Mouse (Mus musculus) c-Kit-positive CD71-positive TER-119-negative erythroid progenitor cells, embryonic 14.5 days (primary cell): ENCODE measurements around the gene Kyat3.
"Not testable (repeated sequence)": the region's sequence is repeated elsewhere in the genome, so short reads cannot be mapped to it uniquely, and the experiment has no call there.

Experiments used
- DNase-seq: peaks from one replicate; pipeline ENCODE4 v3.0.0-alpha.2; 2013; ENCODE audit warnings: low read depth

Kyat3 gene

DNA sequence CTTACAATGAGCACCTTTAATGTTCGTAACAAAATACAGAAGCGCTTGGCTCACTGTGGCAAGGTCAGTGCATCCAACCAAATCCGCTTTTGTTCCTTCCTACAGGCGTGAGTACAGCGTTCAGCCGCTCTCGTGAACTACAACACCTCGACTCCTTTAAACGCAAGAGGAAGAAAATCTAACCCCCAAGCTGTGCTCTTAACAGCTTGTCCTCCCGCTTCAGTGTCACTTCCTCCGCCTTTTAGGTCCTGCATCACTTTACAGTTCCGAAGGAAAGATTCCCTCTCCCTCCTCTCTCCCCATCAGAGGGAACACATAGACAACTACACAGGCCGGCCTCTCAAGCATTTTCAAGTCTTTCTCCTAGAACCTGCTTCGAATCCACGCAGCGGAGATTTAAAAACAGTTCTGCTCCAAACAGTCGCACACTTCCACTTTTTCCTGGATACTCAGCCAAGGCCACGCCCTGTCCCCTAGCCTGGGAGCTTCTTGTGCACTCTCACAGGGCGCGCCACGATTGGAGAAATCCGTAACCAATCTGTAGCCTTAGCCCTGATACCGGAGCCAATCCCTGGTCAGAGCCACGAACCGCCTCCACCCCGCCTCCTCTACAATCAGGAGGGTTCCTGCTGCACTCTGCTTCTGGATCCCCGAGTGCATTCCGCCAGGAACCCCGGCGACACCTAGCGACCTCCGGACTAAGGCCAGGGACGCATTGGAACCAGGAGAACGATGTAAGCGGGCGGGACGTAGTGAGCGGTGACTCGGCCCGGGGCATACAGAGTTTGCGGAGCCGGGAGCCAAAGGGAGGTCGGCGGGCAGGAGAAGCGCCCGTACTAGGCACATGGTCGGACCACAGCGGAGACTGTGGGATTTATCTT, at the start of gene Kyat3:
Gene Kyat3, plus strand, starts transcription at position 610 of the 881 bp plus-strand sequence.
- DNase-seq = peak; percentile 79

GRCm38 (mm10) chr3:142664723-142665122, 36.1 kb upstream of the Kyat3 start:
- DNase-seq = no peak

GRCm38 (mm10) chr3:142674607-142675006, 26.2 kb upstream of the Kyat3 start:
- no peak for DNase-seq

GRCm38 (mm10) chr3:142687939-142688338, 12.9 kb upstream of the Kyat3 start:
- DNase-seq = no peak

DNA sequence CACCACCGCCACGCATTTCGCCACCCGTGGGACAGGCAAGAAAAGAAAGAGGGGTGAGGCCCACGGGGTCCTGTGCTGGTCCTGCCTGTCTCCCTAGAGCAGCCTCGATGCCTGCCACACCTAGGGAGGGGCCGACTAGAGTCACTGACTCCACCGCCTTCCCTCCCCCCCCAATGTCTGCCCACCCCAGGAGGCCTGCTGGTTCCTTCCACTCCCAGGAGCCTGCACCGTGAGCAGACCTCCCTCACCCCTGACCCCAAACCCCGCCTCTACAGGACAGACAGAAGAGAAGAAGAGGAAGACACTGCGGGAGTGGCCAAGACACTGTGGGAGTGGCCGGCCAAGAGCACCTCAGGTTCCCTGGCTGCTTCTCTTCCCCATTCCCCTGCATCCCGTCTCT, 12.5 kb upstream of the Kyat3 start:
- no peak for DNase-seq

- DNase-seq = no peak
Measured at GRCm38 (mm10) chr3:142696517-142696916, 4.3 kb upstream of the Kyat3 start.

- DNase-seq = no peak
Measured at GRCm38 (mm10) chr3:142701407-142701989, 647 bp downstream of the Kyat3 start.

DNA sequence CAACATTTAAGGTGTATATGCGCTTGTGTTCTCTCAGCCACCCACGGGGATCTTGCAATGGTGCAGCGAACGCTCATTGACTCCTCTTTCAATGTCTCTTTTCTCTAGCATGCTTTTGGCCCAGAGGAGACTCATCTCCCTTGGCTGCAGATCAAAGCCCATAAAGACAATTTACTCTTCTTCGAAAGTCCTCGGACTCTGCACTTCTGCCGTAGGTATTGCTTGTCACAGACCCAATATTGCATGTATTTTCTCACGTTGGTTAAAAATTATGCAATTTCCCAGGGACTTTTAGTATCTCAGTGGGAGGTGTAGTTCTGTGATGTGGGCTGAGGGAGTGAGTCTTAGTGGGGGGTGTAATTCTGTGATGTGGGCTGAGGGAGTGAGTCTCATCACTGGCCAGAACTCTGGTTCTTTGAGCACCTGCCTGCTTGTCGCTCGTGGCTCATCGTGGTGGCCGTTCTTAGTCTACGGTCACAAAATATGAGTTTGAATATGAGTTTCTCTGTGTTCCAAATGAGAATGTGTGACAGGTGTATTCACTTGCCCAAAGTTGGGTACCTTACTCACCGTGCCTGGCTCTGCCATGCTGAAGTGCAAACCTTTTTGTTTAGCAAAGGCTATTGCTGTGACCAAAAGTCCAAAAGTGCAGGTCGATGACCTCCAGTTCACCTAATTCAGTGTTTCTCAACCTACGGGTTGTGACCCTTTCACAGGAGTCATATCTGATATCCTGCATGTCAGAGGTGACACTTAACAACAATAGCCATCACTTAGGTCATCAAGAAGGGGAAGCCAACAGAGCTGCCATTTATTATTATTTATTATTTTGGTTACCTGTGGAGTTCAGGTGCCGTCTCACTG, 6.0 kb downstream of the Kyat3 start:
- DNase-seq = no peak

DNA sequence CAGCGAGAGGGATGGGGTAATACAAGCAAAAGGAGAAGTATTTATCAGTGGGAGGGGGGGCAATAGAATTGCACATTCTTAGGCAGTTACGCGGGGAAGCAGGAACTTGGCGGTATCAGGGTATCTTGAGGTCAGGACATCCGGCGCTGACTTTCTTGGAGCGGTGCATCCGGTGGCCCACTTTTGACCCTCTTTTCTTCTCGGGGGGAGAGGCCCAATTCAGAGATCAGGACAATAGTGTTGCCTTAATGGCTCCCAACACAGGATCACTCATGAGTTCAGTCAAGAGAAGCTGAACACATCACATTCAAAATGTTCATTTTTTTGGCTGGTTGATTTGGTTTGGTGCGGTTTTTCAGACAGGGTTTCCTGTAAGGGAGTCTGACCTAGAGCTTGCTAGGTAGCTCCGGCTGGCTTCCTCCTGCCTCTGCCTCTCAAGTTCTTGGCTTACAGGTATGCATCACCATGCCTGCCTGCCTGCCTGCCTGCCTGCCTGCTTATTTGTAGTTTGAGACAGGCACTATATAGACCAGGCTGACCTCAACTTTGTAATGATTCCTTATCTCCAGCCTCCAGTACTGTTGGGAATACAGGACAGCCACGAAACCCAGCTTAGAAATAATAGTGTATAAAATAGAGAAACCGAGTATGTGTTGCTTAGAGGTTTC, 7.5 kb downstream of the Kyat3 start:
- DNase-seq = not testable (repeated sequence)

GRCm38 (mm10) chr3:142708849-142709419, 8.1 kb downstream of the Kyat3 start:
- DNase-seq = peak; percentile 49

GRCm38 (mm10) chr3:142710360-142711007, 9.6 kb downstream of the Kyat3 start:
- no peak for DNase-seq

- no peak for DNase-seq
Measured at GRCm38 (mm10) chr3:142711372-142711771, 10.5 kb downstream of the Kyat3 start.

GRCm38 (mm10) chr3:142712401-142713040, 11.7 kb downstream of the Kyat3 start:
- DNase-seq = not testable (repeated sequence)

GRCm38 (mm10) chr3:142725481-142725880, 24.6 kb downstream of the Kyat3 start:
- DNase-seq = no peak

- no peak for DNase-seq
Measured at GRCm38 (mm10) chr3:142725969-142726672, 25.3 kb downstream of the Kyat3 start.

GRCm38 (mm10) chr3:142734291-142734690, 33.4 kb downstream of the Kyat3 start:
- DNase-seq = no peak

DNA sequence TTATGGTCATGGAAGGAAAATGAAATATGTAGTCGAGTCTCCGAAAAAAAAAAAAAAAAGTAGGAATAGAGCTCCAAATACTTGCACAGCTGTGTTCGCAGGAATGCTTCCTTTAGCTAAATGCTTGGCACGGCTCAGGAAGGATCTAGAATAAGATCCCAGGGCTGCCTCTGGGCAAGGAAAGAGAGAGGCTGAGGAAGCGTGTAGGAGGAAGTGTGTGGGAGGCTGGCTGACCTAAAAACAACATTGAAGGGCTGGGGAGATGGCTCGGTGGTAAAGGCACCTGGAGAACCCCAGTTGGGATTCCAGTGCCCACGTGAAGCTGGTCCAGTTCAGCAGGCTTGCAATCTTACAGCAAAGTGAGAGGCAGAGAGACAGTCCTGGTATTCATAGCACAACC, 40.0 kb downstream of the Kyat3 start:
- no peak for DNase-seq

DNA sequence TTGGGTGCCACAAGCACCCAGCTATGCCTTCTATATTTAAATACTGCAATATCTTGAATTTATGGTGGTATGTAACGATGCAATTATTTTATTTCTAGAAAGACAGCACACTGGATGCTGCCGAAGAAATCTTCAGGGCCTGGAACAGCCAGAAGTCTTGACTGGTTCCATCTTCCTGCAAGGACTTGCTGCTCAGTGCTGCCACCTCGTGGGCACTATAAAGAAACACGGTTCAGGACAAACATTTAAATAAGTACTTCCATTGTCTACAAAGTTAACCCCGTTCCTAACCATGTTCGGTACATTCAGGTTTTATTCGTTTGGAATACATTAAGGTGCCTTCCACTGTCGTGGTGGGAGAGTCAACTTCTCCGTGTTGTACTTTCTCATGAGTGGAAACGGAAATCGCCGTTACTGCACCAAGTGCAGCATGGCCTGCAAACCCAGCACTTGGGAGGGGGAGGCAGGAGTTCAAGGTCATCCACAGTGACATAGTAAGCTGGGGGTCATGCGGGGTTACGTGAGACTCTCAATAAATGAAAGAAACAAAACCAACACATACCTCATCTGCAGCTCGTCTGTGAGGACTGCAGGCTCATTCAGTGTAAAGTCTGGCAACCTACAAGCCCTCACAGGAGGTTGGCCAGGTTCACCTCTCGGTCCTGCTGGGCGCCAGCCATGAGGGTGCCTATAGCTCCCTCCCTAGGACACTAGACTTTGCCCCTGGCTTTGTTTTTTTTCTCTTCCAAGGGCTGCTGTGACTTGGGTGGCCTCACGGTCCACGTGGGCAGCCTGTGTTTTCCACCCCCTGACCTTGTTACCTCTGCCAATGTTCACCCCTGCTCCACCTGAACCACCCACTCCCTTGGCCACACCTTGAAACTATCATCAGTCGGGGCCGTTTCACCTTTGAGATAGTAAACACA, 43.4 kb downstream of the Kyat3 start:
- DNase-seq = peak; percentile 61

DNA sequence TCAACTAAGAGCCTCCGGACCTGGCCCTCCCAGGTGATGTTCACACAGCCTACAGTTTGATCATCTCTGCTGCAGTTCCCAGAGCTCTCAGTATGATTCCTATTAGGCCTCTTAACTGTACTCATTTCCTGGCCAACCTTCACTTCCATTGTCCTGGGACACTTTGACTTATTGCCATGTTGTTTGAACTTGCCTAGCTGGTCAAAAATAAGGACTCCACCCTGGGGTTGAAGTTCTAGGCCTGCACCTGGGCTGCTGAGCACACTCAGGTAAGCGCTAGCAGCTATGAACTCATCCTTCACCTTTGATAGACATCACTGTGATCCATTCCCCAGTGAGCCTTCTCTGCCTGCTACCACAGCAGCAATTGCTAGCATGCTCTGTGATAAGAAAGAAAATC, 44.2 kb downstream of the Kyat3 start:
- DNase-seq = no peak
